Mouse (Mus musculus) bone marrow, adult 2 months (tissue): ENCODE measurements around the gene Rasl10b. TPM values are rescaled to one million over a fixed set of nuclear protein-coding genes. Genes with fewer than 3 reads are reported as not detected.

Source experiments
- H3K27ac ChIP-seq: fragments of 200-500 bp; 2 replicates; pipeline ENCODE4 v1.5.1; 2012; ENCODE audit warnings: low read depth, mild to moderate bottlenecking, control low read depth, inconsistent platforms, low read length; ENCODE audit not compliant: control insufficient read depth, poor library complexity, insufficient read depth
- H3K4me1 ChIP-seq: fragments of 200-500 bp; 2 replicates; pipeline ENCODE4 v1.6.1; 2011; ENCODE audit warnings: low read length; ENCODE audit not compliant: control insufficient read depth, insufficient read depth
- H3K4me3 ChIP-seq: fragments of 200-500 bp; replicated peaks from 2 replicates; pipeline ENCODE3; 2011; ENCODE audit warnings: mild to moderate bottlenecking, low read depth, low read length, control low read depth; ENCODE audit not compliant: control insufficient read depth
- CTCF ChIP-seq: fragments of 200-500 bp; IDR thresholded peaks from 2 replicates; pipeline ENCODE4 v1.5.1; 2011; ENCODE audit warnings: low read length, control low read depth; ENCODE audit not compliant: control insufficient read depth, insufficient read depth
- POLR2A ChIP-seq: fragments of 200-500 bp; IDR thresholded peaks from 2 replicates; pipeline ENCODE4 v1.6.1; 2011; ENCODE audit warnings: low read depth, mild to moderate bottlenecking, control low read depth, low read length, borderline replicate concordance; ENCODE audit not compliant: control insufficient read depth
- WGBS: fragments of 180-500 bp; shearing (Covaris S2); methylation state at CpG from one replicate; pipeline ENCODE4 v1.1.7; 2018; 5-methylcytosine and 5-hydroxymethylcytosine counted together
- polyA plus RNA-seq: library from polyadenylated mRNA; stranded (reverse); fragments of >200 nt; gene quantifications from 2 replicates; pipeline ENCODE4 v1.2.4, GENCODE M21; 2011; ENCODE audit warnings: low replicate concordance; ENCODE audit not compliant: missing spikeins, insufficient read depth, insufficient read length

Rasl10b gene
- polyA plus RNA-seq, 1 experiment: 1.1 TPM

DNA sequence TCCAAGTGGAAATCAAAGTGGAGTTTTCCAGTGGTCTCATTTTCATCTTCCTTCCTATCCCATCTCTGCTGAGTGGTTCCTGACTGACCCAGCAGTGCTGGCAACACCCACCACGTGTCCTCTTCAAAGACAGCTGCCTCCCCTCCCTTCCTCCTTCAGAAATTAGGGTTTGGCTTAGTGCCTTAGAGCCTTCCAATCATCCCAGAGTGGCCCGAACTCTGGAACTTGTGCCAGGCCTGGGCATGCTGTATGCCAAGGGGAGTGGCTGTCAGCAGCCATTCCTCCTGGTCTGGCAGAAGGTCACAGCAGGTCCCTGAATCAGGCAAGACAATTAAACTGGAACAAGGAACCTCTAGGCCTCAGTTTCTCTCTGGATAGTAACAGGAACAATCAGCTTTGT is 57.0 kb downstream of the Rasl10b start:
- H3K4me1 ChIP-seq: peaks cover 1% of the 10 kb centered on the region; the same call in 1 of the 2 replicates
- H3K27ac ChIP-seq: no peak overlapping the region
- TF ChIP-seq POLR2A (no peak), CTCF (no peak)
- WGBS: 49% methylated on average over 2 of the region's 2 CpGs
- no peak overlapping the region for H3K4me3 ChIP-seq

- H3K27ac ChIP-seq: no peak overlapping the region
- 10% methylated on average over 11 of the region's 11 CpGs for WGBS
- peaks cover 1% of the 10 kb centered on the region; the same call in 1 of the 2 replicates for H3K4me1 ChIP-seq
- TF ChIP-seq CTCF: no peak
- TF ChIP-seq POLR2A: no peak
- H3K4me3 ChIP-seq: no peak overlapping the region
Measured at GRCm38 (mm10) chr11:83467120-83467652, 58.2 kb downstream of the Rasl10b start.

- Histone ChIP-seq H3K4me1 (peaks cover 1% of the 10 kb centered on the region; the same call in 1 of the 2 replicates), H3K4me3 (no peak overlapping the region), H3K27ac (no peak overlapping the region)
- TF ChIP-seq POLR2A (no peak), CTCF (no peak)
- WGBS: 93% methylated on average over 3 of the region's 3 CpGs
Measured at GRCm38 (mm10) chr11:83468765-83469164, 59.8 kb downstream of the Rasl10b start.

Other genes starting within 250 kb of the Rasl10b start
- gene Slfn4, start 234.0 kb upstream of the Rasl10b start, polyA plus RNA-seq: 20.7 and 100.0 TPM in 2 replicates
- 4.0 and 6.4 TPM in 2 replicates for gene Slfn3, start 217.8 kb upstream of the Rasl10b start, polyA plus RNA-seq
- gene Slfn14, start 122.4 kb upstream of the Rasl10b start, polyA plus RNA-seq: 24.0 and 30.8 TPM in 2 replicates
- gene Ap2b1, start 110.1 kb upstream of the Rasl10b start, polyA plus RNA-seq: 43.7 and 59.2 TPM in 2 replicates
- gene Pex12, start 106.6 kb upstream of the Rasl10b start, polyA plus RNA-seq: 1.6 and 7.3 TPM in 2 replicates
- gene Gas2l2, start 20.3 kb downstream of the Rasl10b start, polyA plus RNA-seq: not detected in 2 replicates
- gene 1700020L24Rik, start 28.5 kb downstream of the Rasl10b start, polyA plus RNA-seq: 17.6 and 37.4 TPM in 2 replicates
- gene Mmp28, start 53.9 kb downstream of the Rasl10b start, polyA plus RNA-seq: 0.47 and 0.92 TPM in 2 replicates
- 192 and 231 TPM in 2 replicates for gene Taf15, start 63.9 kb downstream of the Rasl10b start, polyA plus RNA-seq
- not detected in 2 replicates for gene Heatr9, start 113.0 kb downstream of the Rasl10b start, polyA plus RNA-seq
- 7.6 and 22.7 TPM in 2 replicates for gene Ccl5, start 121.4 kb downstream of the Rasl10b start, polyA plus RNA-seq
- 8.0 and 17.0 TPM in 2 replicates for gene Ccl9, start 169.5 kb downstream of the Rasl10b start, polyA plus RNA-seq
- 88.2 and 218 TPM in 2 replicates for gene Ccl6, start 183.9 kb downstream of the Rasl10b start, polyA plus RNA-seq
- not detected in 2 replicates for gene Rpl9-ps1, start 236.5 kb downstream of the Rasl10b start, polyA plus RNA-seq
- gene Ccl3, start 240.2 kb downstream of the Rasl10b start, polyA plus RNA-seq: 1.3 and 2.0 TPM in 2 replicates